Mouse (Mus musculus) layer of hippocampus, adult 18-20 months (tissue): ENCODE results near the gene Aadac. TPM values are rescaled to one million over a fixed set of nuclear protein-coding genes. Genes with fewer than 3 reads are reported as not detected.
A peak's percentile ranks its signal among the peaks of the same experiment; 100 is the strongest.

Experiments used
- DNase-seq, 2 experiments: peaks; one replicate each; pipeline ENCODE4 v3.0.0; 2022; ENCODE audit warnings: low spot score in 2 of 2
- long read RNA-seq: library from polyadenylated mRNA; stranded (forward); transcript quantifications from one replicate; pipeline ENCODE4 v2.0.0, GENCODE M21; 2021
- total RNA-seq, 2 experiments: library from RNA; stranded (reverse); gene quantifications; 2 replicates each; pipeline ENCODE4 v1.2.3; 2021

The Aadac gene
- total RNA-seq = not detected
- long read RNA-seq = 0 reads

DNA sequence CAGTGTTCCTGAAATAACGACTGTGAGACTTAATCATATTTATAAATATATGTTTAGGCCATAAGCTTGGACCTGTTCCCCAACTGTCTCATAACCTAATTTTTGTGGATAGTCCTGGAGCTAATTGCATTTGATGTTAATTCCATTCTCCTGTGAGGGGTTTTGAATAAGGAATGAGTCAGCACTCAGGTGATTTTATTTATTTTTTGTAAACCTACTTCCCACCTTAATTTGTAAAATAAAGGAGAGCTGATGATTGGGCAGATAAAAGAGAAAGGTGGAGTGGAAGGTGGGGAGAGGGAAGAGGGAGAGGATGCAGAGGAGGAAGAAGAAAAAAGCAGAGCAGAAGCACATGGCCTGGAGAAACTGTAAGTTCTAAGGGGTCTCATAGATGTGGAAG is at the start of gene Aadac:
Gene Aadac, plus strand, starts transcription at position 301 of the 400 bp plus-strand sequence.
- no peak for DNase-seq

DNA sequence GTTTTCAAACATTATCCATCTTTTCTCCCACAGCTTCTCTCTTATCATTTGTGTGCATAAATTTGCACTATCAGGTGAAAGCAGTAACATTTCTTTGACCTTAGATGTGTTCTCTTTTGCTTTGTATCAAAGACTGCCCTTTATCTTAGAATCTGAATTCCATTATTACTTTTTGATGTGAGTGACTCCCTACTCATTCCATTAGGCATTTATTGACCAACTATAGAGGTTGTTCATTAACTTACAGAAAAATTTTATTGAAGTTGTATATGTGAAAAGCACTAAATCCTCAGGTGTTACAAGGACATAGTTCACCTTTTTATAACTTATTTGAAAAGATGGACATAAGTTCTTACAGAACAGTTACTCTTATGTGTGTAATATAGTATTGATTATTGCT is 21.9 kb upstream of the Aadac start:
- DNase-seq = no peak

DNA sequence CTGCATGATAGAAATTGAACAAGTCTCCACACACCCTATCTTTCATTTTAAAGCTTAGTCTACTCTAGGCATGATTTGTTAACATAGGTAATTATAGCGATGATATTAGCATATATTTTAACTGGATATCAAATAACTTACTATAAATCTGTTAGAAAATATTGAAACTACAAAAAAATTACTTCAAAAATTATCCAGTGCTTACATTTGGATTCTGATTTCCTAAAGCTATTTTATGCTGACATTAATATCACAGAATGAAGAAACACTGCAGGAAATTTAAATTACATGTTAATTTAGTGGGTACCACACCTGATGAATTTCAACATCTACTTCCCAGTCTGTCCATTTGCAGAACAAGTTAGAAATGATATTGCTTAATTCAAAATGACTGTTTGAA is 19.1 kb upstream of the Aadac start, which contains the start of gene Aadacl2:
Gene Aadacl2, plus strand, starts transcription at position 301 of the 400 bp plus-strand sequence.
- DNase-seq = no peak

DNA sequence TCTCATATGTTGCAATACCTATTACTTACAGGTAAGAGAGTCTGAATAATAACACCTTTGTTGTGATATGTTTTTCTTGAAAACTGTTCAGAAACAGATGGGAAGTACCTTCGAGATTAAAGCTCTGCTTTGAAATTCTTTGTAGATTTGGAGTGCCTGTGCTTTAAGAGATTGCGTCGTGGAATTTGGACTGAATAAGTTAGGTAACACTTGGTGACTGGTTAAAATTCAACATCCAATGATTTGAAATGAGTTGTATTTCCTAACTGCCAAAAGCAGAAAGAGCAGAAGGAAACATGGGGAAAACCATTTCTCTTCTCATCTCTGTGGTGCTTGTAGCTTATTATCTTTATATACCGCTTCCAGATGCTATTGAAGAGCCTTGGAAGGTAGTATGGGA is 6.0 kb downstream of the Aadac start:
- DNase-seq = no peak

DNA sequence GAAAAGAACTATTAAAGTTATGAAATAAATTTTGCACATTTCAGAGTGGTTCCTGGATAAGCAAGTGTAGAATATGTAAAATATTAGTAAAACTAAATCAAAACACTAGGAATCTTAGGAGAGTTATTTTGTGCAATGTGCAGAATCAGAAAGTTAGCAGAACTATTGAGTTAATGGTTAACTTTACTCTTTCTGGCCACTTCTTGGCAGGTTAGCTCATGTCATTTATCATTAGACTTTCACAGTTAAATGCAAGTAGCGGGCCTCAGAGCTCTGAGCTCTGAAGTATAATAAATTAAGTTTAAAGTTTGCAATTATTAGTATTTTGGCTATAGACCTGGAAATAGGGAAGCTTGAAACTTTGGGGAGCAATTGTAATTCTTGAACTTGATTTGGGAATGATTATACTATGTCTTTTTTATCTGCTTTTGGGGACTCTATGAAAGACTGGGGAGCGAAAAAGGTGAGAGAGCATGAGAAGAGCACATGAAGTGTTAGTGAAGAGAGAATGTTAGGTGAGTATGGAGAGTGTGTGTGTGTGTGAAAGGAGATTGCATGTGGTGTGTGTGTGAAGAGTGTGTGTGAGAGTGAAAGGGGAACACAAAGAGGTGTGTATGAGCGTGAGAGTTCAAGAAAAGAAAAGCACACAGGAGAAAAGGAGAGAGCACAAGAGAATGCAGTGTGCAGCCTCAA is 20.9 kb downstream of the Aadac start:
- no peak for DNase-seq

DNA sequence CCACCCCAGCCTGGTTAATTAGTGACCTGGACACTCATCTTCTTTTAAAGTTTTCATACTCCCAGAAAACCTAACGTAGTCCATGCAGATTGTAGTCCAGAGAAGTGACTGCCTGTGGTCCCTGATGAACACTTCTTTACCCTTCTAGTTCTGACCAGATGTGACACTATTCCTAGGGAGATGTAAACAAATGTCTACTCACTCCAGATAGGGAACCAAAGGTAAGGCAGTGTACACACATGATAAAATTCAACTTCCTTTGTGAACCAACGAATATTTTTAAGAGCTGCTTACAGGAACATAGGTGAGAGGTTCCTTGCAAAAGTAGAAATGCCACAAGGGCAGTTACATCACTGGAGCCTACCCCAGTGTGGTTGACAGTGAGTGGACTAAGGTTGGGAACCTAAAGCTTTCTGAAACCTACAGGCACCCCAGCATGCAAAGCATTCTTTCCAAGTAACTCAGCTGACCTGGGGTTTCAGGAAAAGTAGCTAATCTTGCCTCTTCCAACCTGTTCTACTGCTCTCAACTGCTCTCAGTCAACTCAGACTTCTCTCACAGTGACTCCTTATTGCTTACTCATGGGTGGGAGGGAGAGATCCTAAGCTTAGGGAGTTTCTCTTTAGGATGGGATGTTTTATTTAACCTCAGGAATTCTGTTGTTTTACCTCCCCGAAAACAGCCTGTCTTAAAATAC is 27.9 kb downstream of the Aadac start:
- DNase-seq = no peak

DNA sequence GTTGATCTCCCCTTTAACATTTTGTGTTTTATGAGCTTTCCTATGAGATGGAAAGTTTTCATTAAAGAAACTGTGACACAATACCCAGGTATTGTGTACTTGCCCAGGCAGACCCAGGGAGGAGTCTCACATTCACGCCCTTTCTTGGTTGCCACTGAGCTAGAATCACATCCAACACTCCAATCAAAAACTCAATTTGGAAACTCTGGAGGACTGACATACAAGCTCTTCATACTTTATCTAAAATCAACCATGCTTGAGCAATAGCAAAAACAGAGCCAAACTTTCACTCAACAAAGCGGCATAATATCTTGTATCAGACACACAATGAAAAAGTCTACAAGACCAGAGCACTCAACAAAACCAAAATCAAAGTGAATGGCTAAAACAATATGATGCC is 28.4 kb downstream of the Aadac start:
- no peak for DNase-seq

DNA sequence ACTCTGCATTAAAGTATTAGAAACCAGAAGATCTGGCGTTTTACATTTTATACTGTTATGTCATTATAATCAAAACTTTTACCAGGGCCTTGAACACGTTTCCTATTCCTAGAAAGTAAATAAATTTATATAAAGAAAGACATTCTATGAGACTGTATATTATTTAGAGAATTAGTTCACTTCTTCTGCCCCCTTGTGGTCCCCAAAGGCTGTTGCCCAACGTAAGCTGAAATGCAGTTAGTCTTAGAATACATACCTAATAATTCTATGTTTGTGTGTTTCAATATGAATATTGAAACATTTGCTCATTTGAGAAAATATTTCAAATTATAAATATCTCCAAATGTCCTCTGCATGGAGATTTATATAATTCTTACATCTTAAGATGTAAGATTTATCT is 30.9 kb downstream of the Aadac start:
- DNase-seq = peak in 1 of 2 experiments; percentile 9

DNA sequence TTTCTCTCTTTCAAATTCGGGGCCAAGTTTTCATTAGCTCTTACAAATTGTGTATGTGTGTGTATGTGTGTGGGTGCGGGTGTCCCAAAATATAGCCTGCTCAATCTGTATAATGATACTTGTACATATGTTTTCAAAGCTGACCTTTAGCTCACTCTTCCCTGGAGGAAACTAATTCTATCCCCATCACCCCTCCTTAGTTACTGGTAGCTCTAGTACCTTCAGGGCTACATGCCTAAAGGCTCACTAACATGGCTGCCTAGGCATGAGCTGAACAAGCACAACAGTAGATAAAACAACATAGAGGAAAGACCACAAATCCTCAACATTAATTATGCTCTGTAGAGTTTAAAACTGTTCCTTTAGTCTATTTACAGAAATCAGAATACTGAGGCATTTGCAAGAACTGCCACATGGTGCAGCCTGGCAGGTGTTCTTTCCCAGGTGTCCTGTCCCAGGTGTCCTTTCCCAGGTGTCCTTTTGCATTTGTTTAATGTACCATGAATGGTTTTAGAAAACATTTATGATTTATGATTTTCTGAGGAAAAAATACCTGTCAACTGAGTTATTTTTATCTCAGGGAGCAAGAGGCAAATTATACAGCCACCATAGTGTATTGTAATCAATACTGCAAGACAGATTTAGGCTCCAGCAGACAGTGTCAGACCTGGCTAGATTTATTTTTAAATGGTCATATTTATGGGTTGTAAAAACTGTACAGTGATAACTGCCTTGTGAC is 31.7 kb downstream of the Aadac start:
- DNase-seq = no peak

DNA sequence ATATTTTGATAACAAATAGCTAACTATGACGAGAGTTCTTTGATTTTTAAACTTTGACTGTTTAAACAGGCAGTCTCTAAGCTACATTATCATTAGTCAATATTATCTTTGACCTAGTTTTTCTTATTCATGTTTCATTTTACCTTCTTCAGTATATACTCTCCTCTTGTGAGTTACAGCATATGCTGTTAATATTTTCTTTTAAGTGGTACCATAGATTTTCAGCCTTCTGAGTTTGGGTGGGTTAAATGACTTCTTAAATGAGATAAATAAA is 32.2 kb downstream of the Aadac start:
- DNase-seq = no peak

DNA sequence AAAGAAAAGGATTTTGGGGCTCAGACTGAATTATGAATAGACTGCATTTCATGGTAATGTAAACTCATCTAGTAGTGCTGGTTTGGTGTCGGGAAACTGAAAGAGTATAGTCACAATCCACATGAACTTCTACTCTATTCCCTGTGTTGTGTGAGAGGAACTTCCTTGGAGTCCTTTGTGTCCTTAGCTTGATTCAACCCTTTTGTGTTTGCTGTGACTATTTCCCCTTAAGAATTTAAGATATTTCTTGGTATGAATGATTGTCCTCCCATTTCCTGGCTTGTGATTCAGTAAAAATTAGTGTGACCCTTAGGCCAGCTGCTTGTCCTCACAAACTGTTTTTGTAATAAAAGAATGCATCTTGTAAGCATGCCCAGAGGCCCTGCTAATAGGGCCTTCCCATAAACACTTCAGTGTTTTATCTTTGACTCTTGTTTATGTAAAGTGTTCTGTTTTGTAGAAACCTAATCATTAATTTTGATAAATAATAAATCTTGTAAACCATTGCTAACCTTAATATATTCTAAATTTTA is 53.4 kb downstream of the Aadac start:
- DNase-seq = no peak

DNA sequence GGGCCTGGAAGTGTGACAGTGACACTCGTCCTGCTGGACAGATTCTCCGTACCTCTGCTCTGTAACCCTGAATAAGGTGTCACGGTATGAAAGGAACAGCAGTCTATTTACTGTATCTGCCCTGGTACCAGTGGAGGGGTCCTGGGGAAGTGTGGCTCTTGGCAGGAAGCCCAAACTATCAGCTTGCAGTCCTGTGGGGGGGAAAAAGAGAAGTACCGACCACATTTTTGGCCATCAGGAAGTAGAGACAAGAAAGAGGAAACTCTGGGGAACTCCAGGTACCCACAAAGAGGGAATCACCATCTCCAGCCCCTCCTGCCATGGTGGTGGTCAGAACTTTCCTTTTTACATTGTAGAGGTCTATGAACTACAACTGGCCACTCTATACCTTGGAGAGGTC is 55.1 kb downstream of the Aadac start:
- DNase-seq = no peak

DNA sequence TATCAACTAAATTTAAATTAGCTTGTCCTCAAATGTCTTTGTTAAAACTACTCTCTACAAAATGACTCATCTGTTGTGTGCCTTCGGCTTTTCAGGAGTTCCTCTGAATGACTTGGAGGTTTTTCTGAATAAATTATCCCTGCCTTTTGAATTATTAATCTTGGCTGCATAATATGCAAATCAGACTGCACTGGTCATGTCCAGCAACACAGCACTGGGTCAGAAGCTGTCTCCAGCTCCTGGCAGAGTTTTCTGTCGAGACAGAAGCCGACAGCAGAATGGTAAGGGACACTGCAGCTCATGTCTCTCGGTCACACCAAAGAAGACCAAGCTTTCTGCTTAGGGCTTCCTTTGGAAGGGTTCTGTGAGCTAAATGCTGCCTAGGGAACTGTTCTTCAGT is 56.1 kb downstream of the Aadac start, which contains the start of gene Sucnr1:
Gene Sucnr1, plus strand, starts transcription at position 222 of the 400 bp plus-strand sequence.
- no peak for DNase-seq

DNA sequence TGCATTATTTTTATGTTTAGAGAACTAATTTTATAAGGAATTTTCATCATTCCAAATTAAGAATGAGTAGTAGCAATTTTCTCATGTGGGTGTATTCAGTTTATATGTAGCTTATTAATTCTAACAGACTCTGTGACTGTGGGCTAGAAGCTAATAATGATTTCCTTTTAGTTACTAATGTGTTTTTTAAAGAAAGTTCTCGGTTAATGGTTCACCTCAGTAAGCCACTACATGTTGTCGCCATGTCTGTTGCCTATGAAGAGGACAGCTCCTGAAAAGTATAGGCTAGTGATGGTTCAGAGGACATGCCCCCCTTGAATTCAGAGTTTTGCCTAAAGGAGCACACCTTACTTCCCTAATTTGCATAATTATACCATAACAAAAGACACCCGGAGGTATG is 57.2 kb downstream of the Aadac start:
- DNase-seq = no peak

DNA sequence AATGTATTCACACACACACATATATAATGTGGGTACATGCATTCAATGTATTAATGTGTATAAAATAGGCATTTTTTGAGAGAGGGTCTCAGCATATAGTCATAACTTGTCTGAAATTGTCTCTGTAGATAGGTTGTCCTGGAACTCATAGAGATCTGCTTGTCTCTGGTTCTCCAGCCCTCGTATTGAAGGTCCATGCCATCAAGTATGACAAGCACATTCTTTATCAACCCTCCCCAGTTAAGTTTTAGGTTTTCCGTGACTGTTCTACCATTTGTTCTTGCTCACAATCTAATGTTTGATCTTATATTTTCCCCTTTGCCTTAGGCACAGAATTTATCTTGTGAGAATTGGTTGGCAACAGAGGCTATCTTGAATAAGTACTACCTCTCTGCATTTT is 60.2 kb downstream of the Aadac start:
- no peak for DNase-seq

Other genes with a start within 250 kb of the Aadac start
- gene Gm8298, start 164.7 kb upstream of the Aadac start, total RNA-seq = not detected
- gene C130079G13Rik, start 100.5 kb upstream of the Aadac start, total RNA-seq = not detected
- not detected for gene Aadacl2, start 19.0 kb upstream of the Aadac start, total RNA-seq
- gene Sucnr1, start 56.2 kb downstream of the Aadac start, total RNA-seq = not detected